Mouse (Mus musculus) gastrocnemius, postnatal 36 days (tissue): ENCODE data around the gene Rnf5. TPM values are rescaled to one million over a fixed set of nuclear protein-coding genes. Genes with fewer than 3 reads are reported as not detected.

ENCODE experiments used
- DNase-seq, 2 experiments: peaks; one replicate each; pipeline ENCODE4 v3.0.0; 2022
- intact Hi-C: fragments of 180-260 bp; cut with DNase I; formaldehyde crosslinking; loops from one replicate; pipeline ENCODE4 v1.15.1; 2025
- total RNA-seq, 2 experiments: library from RNA; stranded (reverse); gene quantifications; 2 replicates each; pipeline ENCODE4 v1.2.3; 2021

Rnf5 gene
- total RNA-seq, 2 experiments from 2014 or later: 17.3 to 18.0 TPM

- DNase-seq: no peak
- intact Hi-C loops: no loop called here
Observed at GRCm38 (mm10) chr17:34613054-34613645, 9.7 kb upstream of the Rnf5 start.

- intact Hi-C loops: no loop called here
- no peak for DNase-seq
Observed at GRCm38 (mm10) chr17:34611050-34611449, 7.6 kb upstream of the Rnf5 start.

- intact Hi-C loops: no loop called here
- DNase-seq: no peak
Observed at GRCm38 (mm10) chr17:34607997-34608396, 4.5 kb upstream of the Rnf5 start.

GRCm38 (mm10) chr17:34606186-34607039 is 2.9 kb upstream of the Rnf5 start:
- no peak for DNase-seq
- intact Hi-C loops: no loop called here

GRCm38 (mm10) chr17:34605609-34606008 is 2.1 kb upstream of the Rnf5 start:
- intact Hi-C loops: no loop called here
- peak; percentile 96 to 97 for DNase-seq

- intact Hi-C loops: no loop called here
- no peak for DNase-seq
Observed at GRCm38 (mm10) chr17:34604511-34605237, 1.2 kb upstream of the Rnf5 start.

- intact Hi-C loops: no loop called here
- peak; percentile 93 to 99 for DNase-seq
Observed at GRCm38 (mm10) chr17:34604061-34604508, 595 bp upstream of the Rnf5 start, which contains the start of gene Agpat1. Gene Agpat1, plus strand, starts transcription at chr17:34604262.

GRCm38 (mm10) chr17:34601796-34602195 is 1.7 kb downstream of the Rnf5 start:
- DNase-seq: no peak
- intact Hi-C loops: no loop called here

GRCm38 (mm10) chr17:34599891-34600290 is 3.6 kb downstream of the Rnf5 start:
- no peak for DNase-seq
- intact Hi-C loops: loop anchor here (10.0 kb wide), 1 partner anchor 645 kb away; the partner anchor contains the start of gene Ddx39b

GRCm38 (mm10) chr17:34597566-34598095 is 5.9 kb downstream of the Rnf5 start, which contains the start of gene Ager:
Gene Ager, plus strand, starts transcription at chr17:34597862.
- intact Hi-C loops: loop anchor here (10.0 kb wide), 1 partner anchor 647 kb away; the partner anchor contains the start of gene Ddx39b
- no peak for DNase-seq

GRCm38 (mm10) chr17:34596098-34596497 is 7.4 kb downstream of the Rnf5 start:
- intact Hi-C loops: loop anchor here (10.0 kb wide), 1 partner anchor 649 kb away; the partner anchor contains the start of gene Ddx39b
- no peak for DNase-seq

- DNase-seq: no peak
- intact Hi-C loops: loop anchor here (10.0 kb wide), 1 partner anchor 651 kb away; the partner anchor contains the start of gene Ddx39b
Observed at GRCm38 (mm10) chr17:34593752-34594525, 9.6 kb downstream of the Rnf5 start.

- no peak for DNase-seq
- intact Hi-C loops: loop anchor here (10.0 kb wide), 1 partner anchor 652 kb away; the partner anchor contains the start of gene Ddx39b
Observed at GRCm38 (mm10) chr17:34592581-34593549, 10.6 kb downstream of the Rnf5 start.

- DNase-seq: peak; percentile 74 to 91
- intact Hi-C loops: loop anchor here (10.0 kb wide), 1 partner anchor 653 kb away; the partner anchor contains the start of gene Ddx39b
Observed at GRCm38 (mm10) chr17:34591994-34592375, 11.5 kb downstream of the Rnf5 start.

GRCm38 (mm10) chr17:34591029-34591993 is 12.2 kb downstream of the Rnf5 start, which contains the start of gene Pbx2:
Gene Pbx2, plus strand, starts transcription at chr17:34591266.
- intact Hi-C loops: loop anchor here (10.0 kb wide), 1 partner anchor 653 kb away; the partner anchor contains the start of gene Ddx39b
- no peak for DNase-seq

GRCm38 (mm10) chr17:34590154-34590987 is 13.1 kb downstream of the Rnf5 start:
- DNase-seq: no peak
- intact Hi-C loops: loop anchor here (10.0 kb wide), 1 partner anchor 654 kb away; the partner anchor contains the start of gene Ddx39b
